Mouse (Mus musculus): ENCODE measurements around the gene Ufl1.
"Not testable (repeated sequence)": the region's sequence is repeated elsewhere in the genome, so short reads cannot be mapped to it uniquely, and the experiment has no call there.

Ufl1 gene

DNA sequence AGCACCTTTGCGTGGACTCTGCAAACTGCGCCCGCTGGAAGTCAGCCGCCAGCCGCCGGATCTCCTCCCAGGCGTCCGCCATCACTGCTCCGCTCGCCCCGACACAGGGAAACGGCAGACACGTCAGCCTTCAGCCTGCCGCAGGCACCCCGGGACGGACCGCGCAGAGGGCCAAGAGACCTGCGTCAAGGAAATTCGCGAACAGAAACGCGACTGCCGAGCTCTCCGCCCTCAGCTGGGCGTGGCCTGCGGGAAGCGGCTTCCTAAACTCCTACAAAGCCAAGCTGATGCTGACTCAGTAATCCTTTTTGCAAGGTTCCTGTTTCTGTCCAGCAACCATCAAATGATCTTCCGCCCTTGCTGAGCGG is at the start of gene Ufl1:
Gene Ufl1, minus strand, starts transcription at position 151 of the 368 bp plus-strand sequence.
- peak; percentile 94 to 95 for DNase-seq (ENCODE audit: low spot score in 2 of 2)

DNA sequence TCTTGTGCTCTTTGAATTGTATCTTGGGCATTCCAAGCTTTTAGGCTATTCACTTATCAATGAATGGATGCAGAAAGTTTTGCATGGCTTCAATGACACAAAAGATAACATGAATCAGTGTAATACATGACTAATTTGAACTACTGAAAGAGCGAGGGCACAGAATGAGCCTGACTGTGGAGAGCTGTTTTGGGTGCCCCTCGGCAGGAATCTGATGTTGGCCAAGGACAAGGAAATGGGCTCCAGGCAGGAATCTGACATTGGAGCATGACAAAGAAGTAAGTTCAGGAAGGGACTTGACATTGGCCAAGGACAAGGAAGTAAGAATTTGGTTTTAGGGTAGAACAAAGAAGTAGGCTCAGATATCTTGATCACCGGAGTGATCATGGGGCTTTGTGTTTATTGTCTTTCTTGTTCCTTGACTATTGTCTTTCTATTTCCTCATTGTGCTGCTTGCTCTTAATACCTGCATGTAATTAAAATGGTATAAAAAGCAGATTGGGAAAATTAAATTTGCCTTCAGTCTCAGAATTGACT is 44.1 kb upstream of the Ufl1 start:
- no peak for DNase-seq (ENCODE audit: low spot score in 2 of 2)

DNA sequence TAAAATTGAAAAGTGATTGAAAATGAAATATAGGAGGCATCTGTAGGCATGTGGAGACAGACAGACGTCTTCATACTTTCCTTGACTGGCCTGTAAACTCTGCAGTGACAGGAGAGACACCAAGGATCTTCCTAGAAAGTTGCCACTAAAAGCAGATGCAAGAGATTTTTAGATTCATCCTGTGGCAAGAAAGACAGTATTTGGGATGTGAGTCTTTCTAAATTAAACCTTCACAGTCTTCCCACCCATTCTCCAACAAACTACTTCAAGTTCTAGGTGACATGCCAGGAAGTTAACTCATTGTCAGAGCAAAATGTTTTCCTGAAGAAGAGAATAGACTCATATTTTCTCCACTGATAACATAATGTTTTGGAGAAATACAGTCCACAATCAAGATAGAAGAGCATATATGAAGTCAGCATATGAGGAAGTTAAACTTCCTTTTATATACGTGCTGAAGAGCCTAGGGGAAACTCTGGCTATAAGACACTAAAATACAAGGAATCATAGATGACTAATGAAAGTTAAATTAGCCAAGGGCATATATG is 41.1 kb upstream of the Ufl1 start:
- no peak for DNase-seq (ENCODE audit: low spot score in 2 of 2)

DNA sequence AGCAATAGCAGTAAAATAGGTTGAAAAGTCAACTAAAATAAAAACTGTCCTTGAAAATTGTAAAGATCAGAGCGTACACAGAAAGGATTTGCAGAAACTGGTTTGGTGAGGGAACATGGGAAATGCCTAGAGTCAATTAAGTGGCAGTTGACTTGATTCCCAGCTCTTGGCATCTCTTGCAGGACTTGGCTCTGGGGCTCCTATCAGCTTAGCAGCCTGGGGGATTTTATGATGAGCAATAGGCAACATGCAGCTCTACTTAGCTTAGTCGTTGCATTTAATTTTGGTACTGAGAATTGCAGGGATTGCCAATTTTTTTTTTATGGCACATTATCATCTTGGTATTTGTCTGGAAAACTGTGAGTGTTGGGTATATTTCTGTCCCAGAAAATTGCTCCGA is 32.1 kb upstream of the Ufl1 start:
- DNase-seq (ENCODE audit: low spot score in 2 of 2), result no peak

DNA sequence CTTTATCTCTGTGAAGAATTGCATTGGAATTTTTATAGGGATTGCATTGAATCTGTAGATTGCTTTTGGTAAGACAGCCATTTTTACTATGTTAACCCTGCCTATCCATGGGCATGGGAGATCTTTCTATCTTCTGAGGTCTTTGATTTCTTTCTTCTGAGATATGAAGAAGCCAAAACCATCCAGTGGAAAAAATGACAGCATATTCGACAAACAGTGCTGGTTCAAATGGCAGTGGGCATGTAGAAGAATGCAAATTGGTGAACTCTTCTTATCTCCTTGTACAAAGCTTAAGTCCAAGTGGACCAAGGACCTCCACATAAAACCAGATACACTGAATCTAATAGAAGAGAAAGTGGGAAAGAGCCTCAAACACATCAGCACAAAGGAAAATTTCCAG is 3.4 kb upstream of the Ufl1 start:
- not testable (repeated sequence) for DNase-seq (ENCODE audit: low spot score in 2 of 2)

DNA sequence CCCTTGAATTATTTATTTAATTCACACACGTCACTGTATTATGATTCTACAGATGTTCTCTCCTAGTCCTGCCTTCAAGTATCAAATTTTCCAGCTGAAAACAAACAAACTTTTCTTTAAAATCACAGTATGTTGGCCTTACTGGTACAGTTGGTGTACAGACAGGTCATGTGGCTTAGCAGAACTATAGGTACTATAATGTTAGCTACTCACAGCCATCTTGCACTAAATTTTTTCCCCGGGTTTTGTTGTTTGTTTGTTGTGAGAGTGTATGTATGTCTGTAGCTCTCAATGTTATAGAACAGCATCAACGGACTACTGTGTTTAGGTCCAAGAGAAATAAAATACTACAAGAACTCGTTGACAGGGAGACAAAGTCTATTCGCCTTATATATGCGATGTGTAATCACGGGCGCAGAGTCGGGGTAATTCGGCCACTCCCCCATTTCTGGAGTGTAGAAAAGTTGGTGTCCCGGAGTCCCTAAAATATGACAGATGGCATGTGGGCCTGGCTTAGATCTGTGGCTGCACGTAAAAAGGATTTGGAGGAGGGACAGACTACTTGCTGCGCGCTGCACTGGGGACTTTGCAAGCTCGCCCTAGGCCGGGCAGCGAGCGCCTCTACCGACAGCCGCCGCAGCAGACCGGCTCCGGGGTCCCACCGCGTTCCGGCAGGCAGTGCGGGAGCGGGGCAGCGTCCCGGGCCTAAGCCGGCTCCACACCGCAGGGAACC is 517 bp downstream of the Ufl1 start:
- no peak for DNase-seq (ENCODE audit: low spot score in 2 of 2)

DNA sequence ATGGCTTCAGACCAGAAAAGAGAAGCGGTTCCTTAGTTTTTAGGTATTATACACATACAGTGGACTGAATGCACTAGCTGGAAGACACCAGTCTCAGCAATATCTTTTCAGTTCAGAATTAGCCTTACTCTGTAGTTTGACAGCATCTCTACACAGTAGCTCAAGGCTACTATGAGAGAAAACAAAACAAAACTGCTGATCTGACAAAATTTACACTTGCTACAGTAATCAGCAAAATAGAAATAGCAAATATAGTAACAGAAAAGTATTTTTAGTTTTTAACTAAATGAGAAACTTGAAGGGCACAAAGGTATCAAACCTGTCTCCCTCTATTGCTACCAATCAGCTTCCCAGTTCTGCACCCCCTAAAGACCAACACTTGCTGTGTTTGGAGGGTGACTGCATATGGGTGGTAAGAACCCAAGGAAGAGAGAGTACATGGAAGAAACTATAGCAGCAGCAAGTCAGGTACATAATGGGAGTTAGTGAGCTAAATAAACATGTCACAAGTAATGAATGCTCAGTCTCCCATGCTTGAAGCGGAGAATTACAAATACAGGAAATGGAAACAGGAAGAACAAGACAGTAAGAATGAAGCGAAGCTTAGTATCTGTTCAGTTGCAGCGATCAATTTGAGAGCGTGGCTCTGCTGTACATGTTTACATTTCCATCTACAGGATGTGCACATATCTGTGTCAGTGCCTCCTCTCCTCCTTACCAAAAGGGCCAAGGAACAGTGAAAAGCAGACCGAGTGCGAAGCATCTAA is 8.6 kb downstream of the Ufl1 start:
- no peak for DNase-seq (ENCODE audit: low spot score in 2 of 2)

DNA sequence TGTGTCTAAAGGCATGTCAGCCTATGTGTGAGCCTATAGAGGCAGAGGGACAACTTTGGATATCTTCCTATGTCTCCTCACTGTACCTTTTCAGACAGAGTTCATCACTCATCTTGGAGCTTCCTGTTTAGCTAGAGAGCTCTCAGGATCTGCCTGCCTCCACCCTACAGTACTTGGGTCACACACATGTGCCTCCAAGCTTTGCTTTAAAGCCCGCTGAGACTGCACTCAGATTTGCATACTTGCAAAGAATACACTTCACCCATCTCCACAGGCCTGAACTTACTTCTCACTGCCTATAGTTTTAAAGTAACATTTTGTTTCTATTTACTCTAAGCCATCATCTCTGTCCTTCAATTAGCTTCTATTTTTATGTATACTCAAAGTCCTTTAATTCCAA is 9.7 kb downstream of the Ufl1 start:
- DNase-seq (ENCODE audit: low spot score in 2 of 2), result no peak

DNA sequence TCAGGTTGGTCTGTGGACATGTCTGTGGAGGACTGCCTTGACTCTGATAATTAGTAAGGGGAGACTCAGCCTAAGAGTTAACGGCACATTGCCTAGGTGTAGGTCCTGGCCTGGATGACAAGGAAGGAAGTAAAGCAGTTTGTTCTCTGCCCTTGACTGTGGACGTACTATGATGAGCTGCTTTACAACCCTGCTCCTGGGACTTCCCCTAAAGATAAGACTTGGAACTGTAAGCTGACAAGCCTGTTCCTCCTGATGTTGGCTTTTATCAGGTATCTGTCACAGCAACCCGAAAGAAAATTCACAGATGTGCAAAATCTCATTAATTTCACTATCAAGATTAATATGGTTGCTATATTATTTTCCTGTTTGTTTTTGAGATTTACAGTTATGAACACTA is 14.5 kb downstream of the Ufl1 start:
- DNase-seq (ENCODE audit: low spot score in 2 of 2), result no peak

DNA sequence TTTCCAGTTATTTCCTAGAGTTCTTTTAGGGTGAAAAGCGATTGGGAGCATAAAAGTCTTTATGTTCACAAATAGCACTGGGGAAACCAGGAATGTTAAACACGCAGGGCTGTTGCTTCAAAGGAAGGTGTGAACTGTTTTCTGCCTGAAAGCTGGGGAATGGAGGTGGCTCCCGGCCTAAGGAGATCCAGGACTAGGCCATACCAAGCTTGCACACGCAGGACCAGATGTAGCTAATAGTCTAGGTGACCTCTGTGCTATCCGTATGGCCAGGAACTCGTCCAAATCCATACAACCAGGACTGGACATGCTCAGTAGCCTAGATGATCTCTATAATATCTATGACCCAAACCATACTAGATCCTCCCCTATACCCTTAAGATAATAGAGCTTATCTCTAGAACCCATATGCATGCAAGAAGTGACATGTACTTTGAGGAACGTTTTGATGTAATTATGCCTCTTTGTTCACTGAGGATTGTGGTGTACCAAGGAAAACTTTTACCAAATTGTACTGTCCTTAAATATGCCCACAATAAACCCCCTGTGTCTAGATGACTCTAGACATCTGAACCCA is 23.7 kb downstream of the Ufl1 start:
- no peak for DNase-seq (ENCODE audit: low spot score in 2 of 2)

DNA sequence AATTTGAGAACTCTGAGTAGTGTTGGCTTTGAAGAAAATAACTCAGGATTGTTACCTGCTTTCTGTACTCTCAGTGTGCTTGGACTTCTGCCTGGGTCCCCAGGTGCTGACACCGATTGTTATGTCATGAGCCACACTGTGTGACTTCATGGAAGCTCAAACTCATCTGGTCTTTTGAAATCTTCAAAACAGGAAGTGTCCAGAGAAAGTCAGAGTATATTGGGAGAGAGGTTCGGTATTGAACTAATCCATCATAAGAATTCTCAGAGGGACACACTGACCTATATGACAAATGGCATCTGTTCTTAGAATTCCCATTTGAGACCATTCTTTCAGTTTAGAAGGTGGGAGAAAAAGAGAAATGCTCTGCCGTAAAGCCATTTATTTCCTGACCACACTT is 38.8 kb downstream of the Ufl1 start, which contains the start of gene Fhl5:
Gene Fhl5, minus strand, starts transcription at position 101 of the 400 bp plus-strand sequence.
- DNase-seq (ENCODE audit: low spot score in 2 of 2), result no peak

DNA sequence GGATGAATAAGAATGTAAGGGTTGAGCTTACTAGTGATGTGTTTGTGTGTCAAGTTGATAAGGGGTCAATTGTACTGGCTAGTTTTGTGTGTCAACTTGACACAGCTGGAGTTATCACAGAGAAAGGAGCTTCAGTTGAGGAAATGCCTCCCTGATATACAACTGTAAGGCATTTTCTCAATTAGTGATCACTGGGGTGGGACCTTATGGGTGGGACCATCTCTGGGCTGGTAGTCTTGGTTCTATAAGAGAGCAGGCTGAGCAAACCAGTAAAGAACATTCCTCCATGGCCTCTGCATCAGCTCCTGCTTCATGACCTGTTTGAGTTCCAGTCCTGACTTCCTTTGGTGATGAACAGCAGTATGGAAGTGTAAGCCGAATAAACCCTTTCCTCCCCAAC is 46.0 kb downstream of the Ufl1 start:
- DNase-seq (ENCODE audit: low spot score in 2 of 2), result not testable (repeated sequence)

DNA sequence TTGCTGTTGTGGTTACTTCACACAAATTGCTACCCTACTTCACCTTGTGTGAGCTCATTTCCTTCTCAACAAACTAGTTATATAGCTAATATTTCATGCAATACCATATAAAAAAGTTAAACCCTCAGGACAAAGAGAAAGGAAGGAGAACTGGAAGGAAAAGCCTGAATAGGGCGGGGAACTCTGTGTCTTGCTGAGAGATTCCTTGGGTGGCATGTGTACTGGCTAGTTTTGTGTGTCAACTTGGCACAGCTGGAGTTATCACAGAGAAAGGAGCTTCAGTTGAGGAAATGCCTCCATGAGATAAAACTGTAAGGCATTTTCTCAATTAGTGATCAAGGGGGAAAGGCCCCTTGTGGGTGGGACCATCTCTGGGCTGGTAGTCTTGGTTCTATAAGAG is 47.9 kb downstream of the Ufl1 start:
- DNase-seq (ENCODE audit: low spot score in 2 of 2), result not testable (repeated sequence)

DNA sequence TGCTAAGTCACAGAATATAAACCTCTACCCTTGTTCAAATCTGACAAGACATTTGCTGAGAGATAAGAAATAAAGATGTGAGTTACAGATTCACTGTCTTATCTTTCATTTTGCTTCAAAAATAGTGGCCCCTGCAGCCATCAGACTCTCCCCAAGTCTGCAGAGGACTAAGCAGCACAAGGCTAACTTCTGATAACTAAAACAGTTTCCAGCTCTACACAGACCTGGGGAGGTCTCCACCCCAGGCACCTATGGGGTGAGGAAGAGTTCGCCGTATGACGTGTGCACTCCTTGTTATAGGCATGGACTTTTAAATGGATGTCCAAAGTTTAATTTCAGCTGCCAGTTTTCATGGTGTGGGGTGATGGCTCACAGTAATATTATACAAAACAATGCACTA is 49.1 kb downstream of the Ufl1 start:
- no peak for DNase-seq (ENCODE audit: low spot score in 2 of 2)

DNA sequence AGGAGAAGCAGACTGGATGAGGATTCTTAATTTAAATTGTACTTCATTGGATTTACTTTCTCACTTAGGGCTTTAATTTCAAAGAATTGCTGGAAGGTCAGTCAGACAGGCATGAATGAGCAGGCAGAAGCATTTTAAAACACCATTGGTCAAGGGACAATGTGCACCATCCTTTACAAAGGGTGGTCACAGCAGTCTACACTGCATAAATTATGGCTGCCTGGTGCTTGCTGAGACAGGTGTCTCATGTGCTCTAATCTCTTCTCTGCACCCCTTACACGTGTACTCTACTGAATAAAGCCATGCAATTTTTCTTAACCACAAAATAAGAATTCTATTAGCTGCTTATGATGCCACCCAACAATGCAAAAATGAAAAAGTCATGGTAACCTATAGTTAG is 54.1 kb downstream of the Ufl1 start:
- no peak for DNase-seq (ENCODE audit: low spot score in 2 of 2)

DNA sequence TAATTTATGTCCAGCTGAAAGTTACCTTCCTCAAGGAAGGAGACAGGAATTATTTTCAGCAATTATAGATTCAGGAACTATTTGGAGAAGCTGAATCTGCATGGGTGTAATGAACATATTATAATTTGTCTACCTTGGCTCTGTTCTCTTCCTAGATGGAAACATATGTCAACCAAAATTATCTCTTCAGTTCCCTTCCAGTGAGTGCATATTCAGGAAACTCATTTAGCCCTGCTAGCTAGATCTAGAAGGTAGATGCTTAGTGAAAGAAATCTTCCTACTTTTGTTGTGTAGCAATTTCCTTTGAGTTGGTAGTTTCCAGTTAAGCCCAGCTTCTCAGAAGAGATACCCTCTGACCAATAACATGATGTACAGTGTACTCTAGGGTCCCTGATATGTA is 59.7 kb downstream of the Ufl1 start:
- DNase-seq (ENCODE audit: low spot score in 2 of 2), result no peak

DNA sequence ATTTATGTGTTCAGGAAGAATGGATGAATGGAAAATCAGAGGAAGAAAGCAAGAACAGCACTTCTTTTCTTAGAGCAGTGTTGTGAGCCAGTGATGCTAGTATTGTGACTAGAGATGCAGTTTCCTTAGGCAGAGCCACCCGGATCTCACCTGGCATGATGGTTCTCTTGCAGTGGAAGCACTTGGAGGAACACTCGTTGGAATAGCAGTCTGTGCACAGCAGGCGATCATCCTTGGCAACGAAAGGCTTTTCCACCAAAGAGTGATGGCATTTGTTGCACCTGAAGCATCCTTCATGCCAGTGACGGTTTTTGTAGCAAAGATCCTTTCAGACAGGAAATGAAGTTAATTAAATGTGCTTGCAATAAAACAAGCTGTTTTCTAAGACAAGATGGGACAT is 68.2 kb downstream of the Ufl1 start:
- DNase-seq (ENCODE audit: low spot score in 2 of 2), result no peak

DNA sequence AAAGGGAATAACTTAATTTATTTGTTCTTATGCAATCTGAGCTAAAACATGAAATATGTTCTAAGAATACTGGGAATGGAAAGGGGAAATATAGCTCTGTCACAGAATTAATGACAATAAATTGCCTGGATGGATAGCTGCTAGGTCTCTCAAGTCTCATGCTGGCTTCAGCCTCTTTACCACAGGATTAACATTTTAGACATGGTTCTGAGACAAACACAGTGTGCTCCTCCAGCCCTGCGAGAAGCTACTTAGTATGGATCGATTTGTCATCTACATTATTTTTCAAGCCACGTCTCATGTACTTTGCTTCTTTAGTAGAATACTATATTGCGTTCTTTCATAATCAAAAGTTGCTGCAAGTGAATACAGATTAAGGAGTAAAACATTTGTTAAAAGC is 75.5 kb downstream of the Ufl1 start:
- DNase-seq (ENCODE audit: low spot score in 2 of 2), result no peak

Data from frontal cortex, postnatal 25 days (tissue).